Mouse (Mus musculus) C2C12 (cell line): ENCODE results near the gene Prss35. TPM values are rescaled to one million over a fixed set of nuclear protein-coding genes. Genes with fewer than 3 reads are reported as not detected.

Experiments
- H3K27me3 ChIP-seq: one replicate; pipeline ENCODE4 v1.6.1; 2011; ENCODE audit not compliant: control insufficient read depth, insufficient read depth, insufficient read length
- H3K36me3 ChIP-seq: one replicate; pipeline ENCODE4 v1.6.1; 2011; ENCODE audit not compliant: control insufficient read depth, insufficient read depth
- H3K4me3 ChIP-seq: one replicate; pipeline ENCODE4 v1.5.1; 2011; ENCODE audit warnings: mild to moderate bottlenecking, control low read depth; ENCODE audit not compliant: poor library complexity, insufficient read depth, severe bottlenecking
- H3K79me2 ChIP-seq: one replicate; pipeline ENCODE4 v1.6.1; 2011; ENCODE audit not compliant: control insufficient read depth, insufficient read depth
- H3K79me3 ChIP-seq: one replicate; pipeline ENCODE4 v1.6.1; 2011; ENCODE audit warnings: low read depth, control low read depth
- H3ac ChIP-seq: one replicate; pipeline ENCODE3; 2011; ENCODE audit warnings: low read depth; ENCODE audit not compliant: control insufficient read depth, insufficient read length
- CEBPB ChIP-seq: IDR thresholded peaks from one replicate; pipeline ENCODE4 v1.6.1; 2011; ENCODE audit warnings: low read depth, mild to moderate bottlenecking, control low read depth, moderate library complexity
- CTCF ChIP-seq: IDR thresholded peaks from one replicate; pipeline ENCODE4 v1.5.1; 2011; ENCODE audit not compliant: control insufficient read depth, insufficient read depth, insufficient read length
- FOSL1 ChIP-seq: IDR thresholded peaks from one replicate; pipeline ENCODE4 v1.8.0; 2011; ENCODE audit warnings: mild to moderate bottlenecking, low read length; ENCODE audit not compliant: poor library complexity, insufficient read depth, severe bottlenecking
- MAX ChIP-seq: IDR thresholded peaks from one replicate; pipeline ENCODE4 v1.6.1; 2011; ENCODE audit warnings: mild to moderate bottlenecking, control low read depth
- MYOD1 ChIP-seq: IDR thresholded peaks from one replicate; pipeline ENCODE4 v1.6.1; 2011; ENCODE audit warnings: low read depth; ENCODE audit not compliant: control insufficient read depth, insufficient read length
- MYOG ChIP-seq: IDR thresholded peaks from one replicate; pipeline ENCODE4 v1.6.1; 2011; ENCODE audit not compliant: control insufficient read depth, insufficient read length; ENCODE audit errors: extremely low read depth
- USF1 ChIP-seq: IDR thresholded peaks from one replicate; pipeline ENCODE4 v1.6.1; 2011; ENCODE audit warnings: low read depth, mild to moderate bottlenecking, control low read depth, moderate library complexity
- polyA plus RNA-seq: library from polyadenylated mRNA; unstranded; fragments of >200 nt; fragmentation: generic; extraction: Trizol; gene quantifications from one replicate; pipeline ENCODE4 v1.2.1, GENCODE M21; 2012; ENCODE audit warnings: missing spikeins

Prss35 gene
- polyA plus RNA-seq, 1 experiment: 0.04 TPM

- Histone ChIP-seq H3K79me3 (no peaks in the 10 kb centered on the region), H3K79me2 (no peaks in the 10 kb centered on the region)
- TF ChIP-seq MYOG (no peak), FOSL1 (no peak), MYOD1 (no peak), MAX (no peak), CEBPB (no peak), USF1 (no peak), CTCF (no peak)
Observed at GRCm38 (mm10) chr9:86716540-86716939, 26.9 kb upstream of the Prss35 start.

GRCm38 (mm10) chr9:86717119-86717518 lies 26.3 kb upstream of the Prss35 start:
- no peak overlapping the region for H3ac ChIP-seq
- no peak overlapping the region for H3K4me3 ChIP-seq
- no peak for TF ChIP-seq MYOD1
- no peak for TF ChIP-seq USF1
- TF ChIP-seq MYOG: no peak
- no peak for TF ChIP-seq CEBPB
- no peak for TF ChIP-seq FOSL1
- TF ChIP-seq MAX: no peak
- TF ChIP-seq CTCF: no peak
- H3K36me3 ChIP-seq: no peaks in the 10 kb centered on the region
- no peaks in the 10 kb centered on the region for H3K79me2 ChIP-seq
- H3K27me3 ChIP-seq: no peaks in the 10 kb centered on the region
- no peaks in the 10 kb centered on the region for H3K79me3 ChIP-seq

More at GRCm38 (mm10) chr9:86716540-86716939, 26.9 kb upstream of the Prss35 start:
- Histone ChIP-seq H3K4me3 (no peak overlapping the region), H3K36me3 (no peaks in the 10 kb centered on the region), H3ac (no peak overlapping the region), H3K27me3 (no peaks in the 10 kb centered on the region)

- no peaks in the 10 kb centered on the region for H3K79me3 ChIP-seq
- no peaks in the 10 kb centered on the region for H3K36me3 ChIP-seq
- H3ac ChIP-seq: no peak overlapping the region
- no peaks in the 10 kb centered on the region for H3K79me2 ChIP-seq
- no peak overlapping the region for H3K4me3 ChIP-seq
- no peaks in the 10 kb centered on the region for H3K27me3 ChIP-seq
- TF ChIP-seq CEBPB (no peak), USF1 (no peak), FOSL1 (no peak), MYOD1 (no peak), CTCF (no peak), MAX (no peak), MYOG (no peak)
Observed at GRCm38 (mm10) chr9:86720227-86720626, 23.2 kb upstream of the Prss35 start.

GRCm38 (mm10) chr9:86720794-86721193 lies 22.7 kb upstream of the Prss35 start:
- TF ChIP-seq MAX: no peak
- no peak for TF ChIP-seq CEBPB
- TF ChIP-seq USF1: no peak
- TF ChIP-seq CTCF: no peak
- no peak for TF ChIP-seq MYOD1
- TF ChIP-seq MYOG: no peak
- TF ChIP-seq FOSL1: no peak
- H3K79me2 ChIP-seq: no peaks in the 10 kb centered on the region

DNA sequence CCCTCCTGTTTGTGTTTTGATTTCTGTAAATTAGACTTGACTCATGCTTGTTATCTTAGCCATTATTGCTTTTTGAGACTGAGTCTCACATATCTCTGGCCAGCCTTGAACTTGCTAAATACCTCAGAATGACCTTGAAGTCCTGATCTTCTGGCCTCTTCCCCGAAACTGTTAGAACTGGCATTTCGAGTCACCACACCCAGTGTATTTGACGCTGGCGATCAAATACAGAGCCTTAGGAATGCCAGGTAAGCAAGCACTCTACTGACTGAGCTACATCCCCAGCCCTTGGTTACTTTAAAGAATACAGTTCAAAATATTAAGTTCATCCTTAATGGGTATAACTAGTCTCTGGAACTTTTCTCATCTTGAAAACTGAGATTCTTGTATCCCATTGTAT lies 18.4 kb upstream of the Prss35 start:
- Histone ChIP-seq H3K79me2 (no peaks in the 10 kb centered on the region), H3K79me3 (no peaks in the 10 kb centered on the region), H3ac (no peak overlapping the region), H3K27me3 (no peaks in the 10 kb centered on the region), H3K4me3 (no peak overlapping the region), H3K36me3 (no peaks in the 10 kb centered on the region)
- TF ChIP-seq MYOD1: no peak
- no peak for TF ChIP-seq USF1
- TF ChIP-seq MYOG: no peak
- TF ChIP-seq MAX: no peak
- TF ChIP-seq CEBPB: no peak
- TF ChIP-seq FOSL1: no peak
- no peak for TF ChIP-seq CTCF

More at GRCm38 (mm10) chr9:86720794-86721193, 22.7 kb upstream of the Prss35 start:
- no peak overlapping the region for H3ac ChIP-seq
- H3K4me3 ChIP-seq: no peak overlapping the region
- no peaks in the 10 kb centered on the region for H3K36me3 ChIP-seq
- H3K79me3 ChIP-seq: no peaks in the 10 kb centered on the region
- no peaks in the 10 kb centered on the region for H3K27me3 ChIP-seq

DNA sequence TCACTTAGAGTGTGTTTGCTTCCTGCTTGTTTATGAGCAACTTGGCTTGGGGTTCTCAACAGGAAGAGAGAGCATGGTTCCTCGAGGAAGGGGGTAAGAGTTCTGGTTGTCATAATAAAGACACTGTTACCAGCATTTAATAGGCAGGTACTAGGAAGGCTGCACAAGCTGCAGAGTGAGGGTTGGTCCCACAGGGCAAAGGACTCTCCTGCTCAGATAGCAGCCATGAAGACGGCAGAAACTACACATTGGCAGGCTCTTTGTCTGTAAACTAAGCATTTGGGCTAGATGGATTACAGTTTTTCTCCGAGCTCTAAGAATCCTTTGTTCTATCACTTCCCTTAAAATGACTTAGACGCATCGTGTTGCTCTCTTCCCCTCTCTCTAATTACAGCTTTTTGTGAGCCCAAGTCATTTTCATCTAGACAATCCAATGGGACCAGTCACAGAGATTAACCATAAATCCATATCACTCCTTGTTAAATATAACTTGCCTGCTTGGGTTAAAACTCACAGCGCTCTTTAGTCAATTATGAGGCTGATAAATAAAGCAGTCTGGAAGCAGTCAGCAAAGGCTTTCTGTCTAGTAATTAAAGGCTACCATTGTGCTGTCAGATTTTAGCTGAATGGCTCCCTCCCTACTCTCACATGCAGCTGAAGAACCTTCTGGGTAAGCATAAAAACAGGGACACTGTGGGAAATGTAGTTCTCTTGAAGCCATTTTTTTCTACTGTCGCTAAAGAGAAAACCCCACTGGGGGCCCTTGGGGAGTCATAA lies 17.7 kb upstream of the Prss35 start:
- H3K4me3 ChIP-seq: no peak overlapping the region
- H3K79me3 ChIP-seq: no peaks in the 10 kb centered on the region
- no peaks in the 10 kb centered on the region for H3K27me3 ChIP-seq
- no peak overlapping the region for H3ac ChIP-seq
- no peak for TF ChIP-seq USF1
- TF ChIP-seq MAX: no peak
- TF ChIP-seq CEBPB: no peak
- TF ChIP-seq MYOG: no peak
- no peak for TF ChIP-seq FOSL1
- TF ChIP-seq CTCF: no peak
- TF ChIP-seq MYOD1: no peak
- H3K36me3 ChIP-seq: no peaks in the 10 kb centered on the region
- no peaks in the 10 kb centered on the region for H3K79me2 ChIP-seq
